Mouse (Mus musculus) heart, postnatal 0 days (tissue): ENCODE results near the gene Gpr152.

Experiments used
- CTCF ChIP-seq: IDR thresholded peaks from 2 replicates; pipeline ENCODE4 v1.5.1; 2016; ENCODE audit warnings: antibody characterized with exemption, control low read depth, low read depth
- EP300 ChIP-seq: IDR thresholded peaks from 2 replicates; pipeline ENCODE4 v1.6.1; 2016; ENCODE audit warnings: antibody characterized with exemption, low read depth

GRCm38 (mm10) chr19:4153232-4153654 lies 13.7 kb downstream of the Gpr152 start, which contains the start of gene Ptprcap:
- TF ChIP-seq CTCF: no peak
- no peak for TF ChIP-seq EP300
